Mouse (Mus musculus): ENCODE data around the gene Ube2f. TPM values are rescaled to one million over a fixed set of nuclear protein-coding genes. Genes with fewer than 3 reads are reported as not detected.
A peak's percentile ranks its signal among the peaks of the same experiment; 100 is the strongest.

The Ube2f gene
- polyA plus RNA-seq, 1 experiment from 2014 or later: 77.9 TPM

- no peak for TF ChIP-seq CTCF (IDR thresholded peaks at IDR 0.05; ENCODE audit: low read depth)
- no peaks in the 10 kb centered on the region for H3K36me3 ChIP-seq (ENCODE audit: insufficient read depth)
- no peak overlapping the region for H3K4me3 ChIP-seq (ENCODE audit: low read depth, low read length)
- 0 out of 2 replicates have a peak, but pooled peaks cover 7% of the 10 kb centered on the region for H3K4me1 ChIP-seq (ENCODE audit: insufficient read depth)
- H3K9me3 ChIP-seq (ENCODE audit: low read depth, low read length): no peaks in the 10 kb centered on the region
- no peak overlapping the region for H3K4me2 ChIP-seq
- H3K27ac ChIP-seq (ENCODE audit: low read depth): no peak overlapping the region
- ATAC-seq (ENCODE audit: insufficient read depth): no peak
- 76% methylated on average over 3 of the region's 3 CpGs for WGBS
- no peak for DNase-seq
- H3K27me3 ChIP-seq (ENCODE audit: insufficient read depth, low read length): no peaks in the 10 kb centered on the region
- H3K9ac ChIP-seq: no peak overlapping the region
Measured at GRCm38 (mm10) chr1:91207334-91208074, 42.6 kb upstream of the Ube2f start.

GRCm38 (mm10) chr1:91209343-91209742, 40.8 kb upstream of the Ube2f start:
- no peak overlapping the region for H3K4me3 ChIP-seq (ENCODE audit: low read depth, low read length)
- H3K27ac ChIP-seq (ENCODE audit: low read depth): no peak overlapping the region
- TF ChIP-seq CTCF (IDR thresholded peaks at IDR 0.05; ENCODE audit: low read depth): no peak
- ATAC-seq (ENCODE audit: insufficient read depth) (no peak), DNase-seq (peak; percentile 37)
- no peaks in the 10 kb centered on the region for H3K27me3 ChIP-seq (ENCODE audit: insufficient read depth, low read length)
- H3K4me2 ChIP-seq: no peak overlapping the region
- H3K36me3 ChIP-seq (ENCODE audit: insufficient read depth): no peaks in the 10 kb centered on the region
- no peak overlapping the region for H3K9ac ChIP-seq
- H3K4me1 ChIP-seq (ENCODE audit: insufficient read depth): 0 out of 2 replicates have a peak, but pooled peaks cover 7% of the 10 kb centered on the region
- 76% methylated on average over 6 of the region's 6 CpGs for WGBS
- no peaks in the 10 kb centered on the region for H3K9me3 ChIP-seq (ENCODE audit: low read depth, low read length)

GRCm38 (mm10) chr1:91209785-91210184, 40.3 kb upstream of the Ube2f start:
- no peak overlapping the region for H3K4me2 ChIP-seq
- WGBS: 71% methylated on average over 6 of the region's 6 CpGs
- no peak overlapping the region for H3K27ac ChIP-seq (ENCODE audit: low read depth)
- H3K27me3 ChIP-seq (ENCODE audit: insufficient read depth, low read length): no peaks in the 10 kb centered on the region
- H3K4me1 ChIP-seq (ENCODE audit: insufficient read depth): 0 out of 2 replicates have a peak, but pooled peaks cover 7% of the 10 kb centered on the region
- DNase-seq: peak; percentile 29
- H3K36me3 ChIP-seq (ENCODE audit: insufficient read depth): no peaks in the 10 kb centered on the region
- H3K4me3 ChIP-seq (ENCODE audit: low read depth, low read length): no peak overlapping the region
- no peaks in the 10 kb centered on the region for H3K9me3 ChIP-seq (ENCODE audit: low read depth, low read length)
- H3K9ac ChIP-seq: no peak overlapping the region
- no peak for ATAC-seq (ENCODE audit: insufficient read depth)
- no peak for TF ChIP-seq CTCF (IDR thresholded peaks at IDR 0.05; ENCODE audit: low read depth)

GRCm38 (mm10) chr1:91211099-91211498, 39.0 kb upstream of the Ube2f start:
- no peaks in the 10 kb centered on the region for H3K9me3 ChIP-seq (ENCODE audit: low read depth, low read length)
- DNase-seq: peak; percentile 81
- no peaks in the 10 kb centered on the region for H3K36me3 ChIP-seq (ENCODE audit: insufficient read depth)
- H3K9ac ChIP-seq: no peak overlapping the region
- no peak overlapping the region for H3K4me3 ChIP-seq (ENCODE audit: low read depth, low read length)
- 0 out of 2 replicates have a peak, but pooled peaks cover 9% of the 10 kb centered on the region for H3K4me1 ChIP-seq (ENCODE audit: insufficient read depth)
- no peaks in the 10 kb centered on the region for H3K27me3 ChIP-seq (ENCODE audit: insufficient read depth, low read length)
- H3K4me2 ChIP-seq: no peak overlapping the region
- WGBS: 70% methylated on average over 1 of the region's 1 CpGs
- peak; percentile 84 for TF ChIP-seq CTCF (IDR thresholded peaks at IDR 0.05; ENCODE audit: low read depth)
- H3K27ac ChIP-seq (ENCODE audit: low read depth): peak overlapping the region; percentile 18; the same call in 1 of the 2 replicates
- peak; percentile 79 for ATAC-seq (ENCODE audit: insufficient read depth)

- H3K9me3 ChIP-seq (ENCODE audit: low read depth, low read length): no peaks in the 10 kb centered on the region
- DNase-seq (peak; percentile 51), ATAC-seq (ENCODE audit: insufficient read depth) (peak; percentile 35; the same call in 1 of the 2 replicates)
- H3K4me3 ChIP-seq (ENCODE audit: low read depth, low read length): no peak overlapping the region
- WGBS: 46% methylated on average over 7 of the region's 7 CpGs
- H3K9ac ChIP-seq: no peak overlapping the region
- no peak for TF ChIP-seq CTCF (IDR thresholded peaks at IDR 0.05; ENCODE audit: low read depth)
- H3K36me3 ChIP-seq (ENCODE audit: insufficient read depth): no peaks in the 10 kb centered on the region
- no peaks in the 10 kb centered on the region for H3K27me3 ChIP-seq (ENCODE audit: insufficient read depth, low read length)
- 0 out of 2 replicates have a peak, but pooled peaks cover 10% of the 10 kb centered on the region for H3K4me1 ChIP-seq (ENCODE audit: insufficient read depth)
- H3K4me2 ChIP-seq: no peak overlapping the region
- H3K27ac ChIP-seq (ENCODE audit: low read depth): peak overlapping the region; percentile 18; the same call in 1 of the 2 replicates
Measured at GRCm38 (mm10) chr1:91211591-91212008, 38.5 kb upstream of the Ube2f start.

- DNase-seq (no peak), ATAC-seq (ENCODE audit: insufficient read depth) (no peak)
- Histone ChIP-seq H3K36me3 (ENCODE audit: insufficient read depth) (no peaks in the 10 kb centered on the region), H3K4me2 (no peak overlapping the region), H3K9ac (no peak overlapping the region), H3K27ac (ENCODE audit: low read depth) (no peak overlapping the region), H3K4me3 (ENCODE audit: low read depth, low read length) (no peak overlapping the region), H3K9me3 (ENCODE audit: low read depth, low read length) (no peaks in the 10 kb centered on the region), H3K27me3 (ENCODE audit: insufficient read depth, low read length) (no peaks in the 10 kb centered on the region), H3K4me1 (ENCODE audit: insufficient read depth) (0 out of 2 replicates have a peak, but pooled peaks cover 10% of the 10 kb centered on the region)
- no peak for TF ChIP-seq CTCF (IDR thresholded peaks at IDR 0.05; ENCODE audit: low read depth)
- 94% methylated on average over 1 of the region's 1 CpGs for WGBS
Measured at GRCm38 (mm10) chr1:91215264-91215663, 34.8 kb upstream of the Ube2f start.

GRCm38 (mm10) chr1:91215981-91216380, 34.1 kb upstream of the Ube2f start:
- no peak overlapping the region for H3K4me3 ChIP-seq (ENCODE audit: low read depth, low read length)
- H3K27ac ChIP-seq (ENCODE audit: low read depth): peak overlapping the region; percentile 21; the same call in 1 of the 2 replicates
- no peaks in the 10 kb centered on the region for H3K27me3 ChIP-seq (ENCODE audit: insufficient read depth, low read length)
- 0 out of 2 replicates have a peak, but pooled peaks cover 10% of the 10 kb centered on the region for H3K4me1 ChIP-seq (ENCODE audit: insufficient read depth)
- WGBS: 16% methylated on average over 1 of the region's 1 CpGs
- H3K36me3 ChIP-seq (ENCODE audit: insufficient read depth): no peaks in the 10 kb centered on the region
- H3K9ac ChIP-seq: no peak overlapping the region
- no peak for TF ChIP-seq CTCF (IDR thresholded peaks at IDR 0.05; ENCODE audit: low read depth)
- DNase-seq: peak; percentile 29
- no peaks in the 10 kb centered on the region for H3K9me3 ChIP-seq (ENCODE audit: low read depth, low read length)
- no peak for ATAC-seq (ENCODE audit: insufficient read depth)
- no peak overlapping the region for H3K4me2 ChIP-seq

All from lung, embryonic 14.5 days (tissue).